Mouse (Mus musculus) megakaryocyte progenitor cell, adult 5-6 weeks (primary cell): ENCODE results near the gene Atrnl1. TPM values are rescaled to one million over a fixed set of nuclear protein-coding genes. Genes with fewer than 3 reads are reported as not detected.

ENCODE experiments used
- ATAC-seq: replicated peaks from 2 replicates; pipeline ENCODE4 v1.8.0; 2016; ENCODE audit warnings: mild to moderate bottlenecking, moderate TSS enrichment, inconsistent platforms; ENCODE audit not compliant: poor library complexity
- total RNA-seq, 2 experiments: library from RNA; stranded (forward) in 1 of 2; stranded (reverse) in 1 of 2; fragments of 157-497, 149-512 nt in 1 of 2; fragments of 200-1000 nt in 1 of 2; gene quantifications; 2 replicates each; pipeline versions ENCODE4 v1.2.3 to v1.2.4; 2015 to 2017

The Atrnl1 gene
- total RNA-seq, 2 experiments from 2014 or later = 11.7 to 15.1 TPM

- no peak for ATAC-seq
Observed at GRCm38 (mm10) chr19:58100381-58100780, 489.5 kb downstream of the Atrnl1 start.

GRCm38 (mm10) chr19:58104544-58104943 is 493.7 kb downstream of the Atrnl1 start:
- peak; percentile 84 for ATAC-seq

GRCm38 (mm10) chr19:58107632-58108031 is 496.8 kb downstream of the Atrnl1 start:
- ATAC-seq = no peak

GRCm38 (mm10) chr19:58110491-58110890 is 499.7 kb downstream of the Atrnl1 start:
- no peak for ATAC-seq

- ATAC-seq = no peak
Observed at GRCm38 (mm10) chr19:58111291-58111690, 500.5 kb downstream of the Atrnl1 start.

GRCm38 (mm10) chr19:58112151-58112550 is 501.3 kb downstream of the Atrnl1 start:
- ATAC-seq = no peak

- peak; percentile 49 for ATAC-seq
Observed at GRCm38 (mm10) chr19:58113092-58113731, 502.4 kb downstream of the Atrnl1 start.

GRCm38 (mm10) chr19:58117595-58117994 is 506.8 kb downstream of the Atrnl1 start:
- no peak for ATAC-seq

GRCm38 (mm10) chr19:58118141-58118835 is 507.5 kb downstream of the Atrnl1 start:
- ATAC-seq = no peak

- 0 out of 2 replicates have a peak, but pooled peaks have one; percentile 9 for ATAC-seq
Observed at GRCm38 (mm10) chr19:58118864-58119263, 508.0 kb downstream of the Atrnl1 start.

- no peak for ATAC-seq
Observed at GRCm38 (mm10) chr19:58119681-58120173, 508.9 kb downstream of the Atrnl1 start.

- ATAC-seq = no peak
Observed at GRCm38 (mm10) chr19:58120661-58121060, 509.8 kb downstream of the Atrnl1 start.

GRCm38 (mm10) chr19:58121628-58122027 is 510.8 kb downstream of the Atrnl1 start:
- ATAC-seq = no peak

GRCm38 (mm10) chr19:58123620-58124019 is 512.8 kb downstream of the Atrnl1 start:
- peak; percentile 87 for ATAC-seq

GRCm38 (mm10) chr19:58124566-58124965 is 513.7 kb downstream of the Atrnl1 start:
- ATAC-seq = no peak

- no peak for ATAC-seq
Observed at GRCm38 (mm10) chr19:58125010-58125409, 514.2 kb downstream of the Atrnl1 start.

- ATAC-seq = peak; percentile 92
Observed at GRCm38 (mm10) chr19:58131896-58132295, 521.1 kb downstream of the Atrnl1 start.

GRCm38 (mm10) chr19:58140191-58140784 is 529.5 kb downstream of the Atrnl1 start:
- ATAC-seq = no peak

GRCm38 (mm10) chr19:58143853-58144454 is 533.1 kb downstream of the Atrnl1 start:
- ATAC-seq = peak; percentile 97

- no peak for ATAC-seq
Observed at GRCm38 (mm10) chr19:58145521-58145920, 534.7 kb downstream of the Atrnl1 start.

GRCm38 (mm10) chr19:58151257-58151656 is 540.4 kb downstream of the Atrnl1 start:
- no peak for ATAC-seq
